Mouse (Mus musculus) frontal cortex, postnatal 25 days (tissue): Measurements from ENCODE around the gene Nadsyn1.

Source experiments
- DNase-seq, 2 experiments: peaks; one replicate each; pipeline ENCODE4 v3.0.0; 2022; ENCODE audit warnings: low spot score in 2 of 2

Gene Nadsyn1

GRCm38 (mm10) chr7:143753990-143754715 is 68.5 kb downstream of the Nadsyn1 start:
- DNase-seq: no peak

- no peak for DNase-seq
Measured at GRCm38 (mm10) chr7:143752606-143753005, 70.0 kb downstream of the Nadsyn1 start.

- DNase-seq: no peak
Measured at GRCm38 (mm10) chr7:143752056-143752455, 70.6 kb downstream of the Nadsyn1 start.

- no peak for DNase-seq
Measured at GRCm38 (mm10) chr7:143751380-143751779, 71.3 kb downstream of the Nadsyn1 start.

GRCm38 (mm10) chr7:143749045-143749444 is 73.6 kb downstream of the Nadsyn1 start:
- DNase-seq: no peak

- DNase-seq: peak; percentile 85 to 89
Measured at GRCm38 (mm10) chr7:143748041-143748868, 74.4 kb downstream of the Nadsyn1 start.
